Mouse (Mus musculus) kidney, postnatal 25 days (tissue): ENCODE data around the gene Pxylp1.
A peak's percentile ranks its signal among the peaks of the same experiment; 100 is the strongest.

Experiments used
- DNase-seq, 2 experiments: peaks; one replicate each; pipeline ENCODE4 v3.0.0; 2021; ENCODE audit warnings: mixed read lengths in 2 of 2

Gene Pxylp1

GRCm38 (mm10) chr9:96818822-96819481, 73.5 kb downstream of the Pxylp1 start:
- DNase-seq: no peak

- peak in 1 of 2 experiments; percentile 76 for DNase-seq
These were observed 74.2 kb downstream of the Pxylp1 start for GRCm38 (mm10) chr9:96818128-96818821.

- DNase-seq: no peak
These were observed 80.5 kb downstream of the Pxylp1 start for GRCm38 (mm10) chr9:96811996-96812395.

GRCm38 (mm10) chr9:96800131-96800825, 92.2 kb downstream of the Pxylp1 start:
- no peak for DNase-seq

- no peak for DNase-seq
These were observed 95.2 kb downstream of the Pxylp1 start for GRCm38 (mm10) chr9:96797311-96797710.

DNA sequence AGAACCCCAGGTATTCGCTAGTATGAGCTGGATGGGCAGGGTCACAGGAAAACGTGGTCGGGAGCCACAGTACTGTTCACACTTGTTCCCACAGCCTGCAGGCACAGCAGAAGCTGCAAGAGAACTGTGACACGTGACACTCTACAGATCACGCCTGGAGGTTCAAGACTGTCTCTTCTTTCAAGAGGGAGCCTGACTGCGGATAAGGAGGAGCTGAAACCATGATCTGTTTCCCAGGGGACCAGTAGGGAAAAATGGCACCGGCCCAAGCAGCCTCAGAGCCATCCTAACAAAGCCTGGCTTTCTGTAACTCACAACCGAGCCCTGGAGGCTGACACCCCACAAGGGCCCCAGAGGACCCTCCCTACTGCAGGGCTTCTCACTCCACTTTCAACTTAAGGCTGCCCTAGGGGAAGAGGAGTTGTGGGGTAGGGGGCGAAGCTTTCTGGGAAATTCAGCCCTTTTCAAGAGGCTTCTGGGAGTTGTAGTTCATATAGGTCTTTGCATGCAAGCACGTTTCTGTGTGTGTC, 97.0 kb downstream of the Pxylp1 start:
- peak in 1 of 2 experiments; percentile 35 for DNase-seq

- no peak for DNase-seq
These were observed 97.9 kb downstream of the Pxylp1 start for GRCm38 (mm10) chr9:96794601-96795000.

GRCm38 (mm10) chr9:96792543-96792942, 99.9 kb downstream of the Pxylp1 start:
- DNase-seq: no peak

DNA sequence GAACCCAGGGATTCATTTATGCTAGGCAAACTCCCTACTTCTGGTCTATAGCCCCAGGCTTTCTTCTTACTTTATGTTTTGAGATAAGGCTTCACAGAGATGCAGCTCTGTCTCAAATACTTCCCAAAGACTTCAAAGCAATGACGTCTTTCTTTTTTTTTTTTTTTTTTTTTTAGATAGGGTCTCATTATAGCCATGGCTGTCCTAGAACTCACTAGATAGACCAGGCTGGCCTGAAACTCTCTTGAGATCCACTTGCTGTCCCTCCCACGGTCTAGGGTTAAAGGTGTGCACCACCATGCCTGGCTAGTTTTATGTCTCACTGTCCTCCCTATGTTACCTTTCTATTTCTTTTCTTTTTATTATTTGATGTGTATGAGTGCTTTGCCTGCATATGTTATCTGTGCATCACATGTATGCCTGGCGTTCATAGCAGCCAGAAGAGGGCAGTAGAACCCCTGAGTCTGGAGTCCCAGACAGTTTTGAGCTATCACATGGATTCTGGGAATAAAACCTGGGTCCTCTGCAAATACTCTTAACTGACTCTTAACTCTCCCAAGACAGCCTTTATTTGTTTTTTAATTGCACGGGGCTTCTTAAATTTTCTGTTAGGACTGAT, 102.0 kb downstream of the Pxylp1 start:
- no peak for DNase-seq

- DNase-seq: no peak
These were observed 102.6 kb downstream of the Pxylp1 start for GRCm38 (mm10) chr9:96789906-96790305.

- peak; percentile 38 to 44 for DNase-seq
These were observed 104.7 kb downstream of the Pxylp1 start for GRCm38 (mm10) chr9:96787797-96788196.

DNA sequence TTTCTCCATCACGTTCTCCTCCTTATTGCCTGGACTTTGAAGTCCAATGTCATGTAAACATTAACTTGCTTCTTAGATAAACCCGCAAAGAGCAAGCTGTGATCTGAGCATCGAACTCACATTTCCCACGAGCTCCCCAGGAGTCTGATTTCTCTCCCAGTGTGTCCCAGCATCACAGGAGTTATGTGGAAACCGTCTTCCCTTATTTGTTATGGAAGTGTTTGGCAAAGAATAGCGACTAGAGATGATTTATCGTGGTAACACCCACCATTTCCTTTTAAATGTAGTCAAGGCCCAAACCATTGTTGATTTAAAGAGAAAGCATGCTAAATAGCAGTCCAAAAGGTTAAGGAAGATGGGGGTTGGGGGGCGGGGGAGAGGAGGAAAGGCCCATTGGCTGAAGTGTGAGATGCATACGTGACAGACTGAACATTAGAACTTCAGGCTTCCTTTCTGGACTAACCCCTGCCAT, 106.6 kb downstream of the Pxylp1 start:
- DNase-seq: peak in 1 of 2 experiments; percentile 23

DNA sequence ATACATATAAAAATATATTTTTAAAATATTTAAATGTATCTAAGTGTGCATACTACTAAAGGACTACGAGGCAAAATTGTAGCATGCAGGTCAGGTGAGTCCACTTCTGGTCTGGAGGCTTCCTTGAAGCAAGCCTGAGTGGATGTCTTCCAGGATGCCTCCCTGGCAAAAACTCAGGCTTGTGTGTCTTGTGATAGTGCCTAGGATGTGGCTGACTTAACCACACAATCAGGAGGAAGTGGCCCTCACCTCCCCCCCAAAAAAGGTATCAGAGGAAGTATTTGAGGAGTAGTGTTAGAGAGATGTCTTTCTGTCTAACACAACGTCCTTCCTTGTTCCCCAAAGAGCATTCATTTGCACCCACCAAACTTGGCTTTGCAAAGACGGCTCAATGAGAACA, 107.3 kb downstream of the Pxylp1 start:
- no peak for DNase-seq

DNA sequence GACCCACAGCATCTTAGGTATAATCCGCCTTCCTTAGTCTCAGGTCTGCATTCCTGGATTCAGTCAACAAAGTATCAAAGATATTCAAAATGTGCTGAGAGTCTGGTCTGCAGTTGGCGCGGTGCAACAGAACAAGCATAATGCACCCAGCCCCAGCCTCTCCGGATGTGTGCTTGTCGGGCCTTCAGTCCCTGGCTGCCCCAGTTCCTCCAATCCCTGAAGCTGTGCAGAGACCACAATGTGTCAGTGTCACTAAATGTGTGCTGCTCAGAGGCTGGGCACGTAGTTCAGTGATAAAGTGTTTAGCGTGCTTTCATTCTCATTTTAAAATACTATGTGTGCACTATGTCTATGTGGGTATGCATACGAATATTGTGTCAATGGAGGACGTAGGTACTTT, 108.8 kb downstream of the Pxylp1 start:
- no peak for DNase-seq

GRCm38 (mm10) chr9:96783258-96783657, 109.2 kb downstream of the Pxylp1 start:
- no peak for DNase-seq

DNA sequence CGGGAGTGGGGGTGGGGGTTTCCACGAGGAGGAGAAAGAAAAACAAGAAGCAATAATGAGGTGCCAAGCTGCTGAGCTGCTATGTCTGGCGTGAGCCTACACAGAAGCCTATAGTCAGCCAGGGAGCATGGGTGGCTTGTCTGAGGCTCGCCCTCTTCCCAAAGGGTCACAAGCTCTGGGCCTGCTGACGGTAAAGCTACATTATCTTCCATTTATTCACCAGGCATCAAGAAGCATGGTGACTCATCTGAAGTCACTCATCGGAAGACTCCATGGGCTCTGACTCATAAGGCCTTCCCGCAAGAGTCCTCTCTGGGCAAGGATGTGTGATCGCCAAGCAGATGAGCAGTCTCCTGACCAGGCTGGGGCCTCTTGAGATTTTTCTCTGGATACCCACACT, 110.4 kb downstream of the Pxylp1 start:
- no peak for DNase-seq
